Mouse (Mus musculus): ENCODE measurements around the gene Hmgb1. TPM values are rescaled to one million over a fixed set of nuclear protein-coding genes. Genes with fewer than 3 reads are reported as not detected.

The Hmgb1 gene
- polyA plus RNA-seq, 1 experiment = 48.1 TPM

- Histone ChIP-seq H3K4me1 (ENCODE audit: control insufficient read depth, insufficient read depth, low read length) (no peaks in the 10 kb centered on the region), H3K27me3 (replicated peaks; ENCODE audit: control insufficient read depth, insufficient read depth, low read length) (no peaks in the 10 kb centered on the region), H3K4me3 (ENCODE audit: insufficient read depth, low read depth, low read length) (no peak overlapping the region), H3K36me3 (ENCODE audit: control insufficient read depth, insufficient read depth, low read length) (no peaks in the 10 kb centered on the region), H3K27ac (ENCODE audit: insufficient read depth, low read depth, low read length) (no peak overlapping the region)
- 17% methylated on average over 3 of the region's 3 CpGs for WGBS
- TF ChIP-seq CTCF (conservative IDR thresholded peaks at IDR 0.05; ENCODE audit: insufficient read depth, insufficient read length, low read depth, low read length) (no peak), POLR2A (IDR thresholded peaks at IDR 0.05; ENCODE audit: low read depth, low read length) (no peak)
- DNase-seq = no peak
These were observed 46.8 kb downstream of the Hmgb1 start for GRCm38 (mm10) chr5:149137447-149137846.

DNA sequence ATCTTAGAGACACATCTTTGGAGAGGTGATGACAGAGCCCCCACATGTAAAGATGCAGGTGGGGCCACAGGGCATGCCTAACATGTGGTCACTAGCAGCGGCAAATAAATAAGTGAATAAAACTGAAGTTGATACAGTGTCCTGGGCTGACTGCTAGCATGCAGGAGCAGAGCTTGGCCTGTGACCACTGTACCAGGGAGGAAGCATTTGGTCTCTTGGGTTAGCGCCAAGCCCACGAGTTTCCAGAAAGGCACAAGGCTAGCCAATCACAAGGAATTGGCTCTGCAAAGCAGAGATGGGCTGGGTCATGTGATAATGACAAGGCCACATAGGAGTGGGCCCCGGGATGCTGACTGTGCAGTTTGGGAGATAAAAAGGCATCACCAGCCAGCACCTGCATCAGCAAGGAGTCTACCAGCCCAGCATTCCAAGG, 47.3 kb downstream of the Hmgb1 start:
- 41% methylated on average over 4 of the region's 4 CpGs for WGBS
- DNase-seq = peak; percentile 72
- Histone ChIP-seq H3K4me3 (ENCODE audit: insufficient read depth, low read depth, low read length) (no peak overlapping the region), H3K4me1 (ENCODE audit: control insufficient read depth, insufficient read depth, low read length) (no peaks in the 10 kb centered on the region), H3K27ac (ENCODE audit: insufficient read depth, low read depth, low read length) (no peak overlapping the region), H3K36me3 (ENCODE audit: control insufficient read depth, insufficient read depth, low read length) (no peaks in the 10 kb centered on the region), H3K27me3 (replicated peaks; ENCODE audit: control insufficient read depth, insufficient read depth, low read length) (no peaks in the 10 kb centered on the region)
- TF ChIP-seq POLR2A (IDR thresholded peaks at IDR 0.05; ENCODE audit: low read depth, low read length) = no peak
- TF ChIP-seq CTCF (conservative IDR thresholded peaks at IDR 0.05; ENCODE audit: insufficient read depth, insufficient read length, low read depth, low read length) = no peak

DNA sequence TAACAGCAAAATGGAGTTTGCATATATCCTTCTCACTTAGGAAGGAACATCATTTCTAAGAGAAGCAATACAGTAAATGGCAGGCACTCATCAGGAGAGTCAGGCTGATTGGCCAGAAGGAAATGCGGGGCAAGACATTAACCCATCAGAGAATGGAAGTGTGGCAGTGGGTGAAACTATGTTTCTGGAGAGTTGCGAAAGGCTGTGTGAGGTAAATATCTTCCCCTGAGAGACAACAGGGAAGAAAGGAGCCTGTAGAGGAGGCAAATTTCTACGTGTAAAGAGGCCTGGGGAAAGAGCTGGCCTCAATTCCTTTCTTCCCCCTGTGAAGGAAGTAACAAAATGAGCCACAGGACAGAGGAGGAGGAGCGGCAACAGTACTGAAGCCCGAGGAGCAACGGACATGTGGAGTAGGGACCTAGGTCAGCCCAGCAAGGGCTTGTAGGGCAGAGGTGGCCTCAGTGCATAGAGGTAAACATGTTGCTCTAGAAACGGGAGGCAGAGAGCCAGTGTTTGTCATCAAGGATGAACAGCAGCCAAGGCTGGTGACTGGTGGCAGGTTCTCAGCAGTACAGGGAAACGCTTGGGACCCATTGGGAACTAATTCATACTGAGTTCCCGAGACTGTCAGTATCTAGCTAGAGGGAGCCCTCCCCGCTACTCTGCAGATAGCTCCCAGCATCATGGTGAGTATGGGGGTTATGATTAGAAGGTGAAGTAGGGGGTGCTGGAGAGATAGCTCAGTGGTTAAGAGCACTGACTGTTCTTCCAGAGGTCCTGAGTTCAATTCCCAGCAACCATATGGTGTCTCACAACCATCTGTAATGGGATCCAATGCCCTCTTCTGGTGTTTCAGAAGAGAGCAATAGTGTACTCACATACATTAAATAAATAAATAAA, 48.6 kb downstream of the Hmgb1 start:
- no peak for DNase-seq
- Histone ChIP-seq H3K27me3 (replicated peaks; ENCODE audit: control insufficient read depth, insufficient read depth, low read length) (no peaks in the 10 kb centered on the region), H3K27ac (ENCODE audit: insufficient read depth, low read depth, low read length) (no peak overlapping the region), H3K4me1 (ENCODE audit: control insufficient read depth, insufficient read depth, low read length) (no peaks in the 10 kb centered on the region), H3K36me3 (ENCODE audit: control insufficient read depth, insufficient read depth, low read length) (no peaks in the 10 kb centered on the region), H3K4me3 (ENCODE audit: insufficient read depth, low read depth, low read length) (no peak overlapping the region)
- 94% methylated on average over 10 of the region's 10 CpGs for WGBS
- TF ChIP-seq POLR2A (IDR thresholded peaks at IDR 0.05; ENCODE audit: low read depth, low read length) (no peak), CTCF (conservative IDR thresholded peaks at IDR 0.05; ENCODE audit: insufficient read depth, insufficient read length, low read depth, low read length) (no peak; the same call in 1 of the 2 replicates)

DNA sequence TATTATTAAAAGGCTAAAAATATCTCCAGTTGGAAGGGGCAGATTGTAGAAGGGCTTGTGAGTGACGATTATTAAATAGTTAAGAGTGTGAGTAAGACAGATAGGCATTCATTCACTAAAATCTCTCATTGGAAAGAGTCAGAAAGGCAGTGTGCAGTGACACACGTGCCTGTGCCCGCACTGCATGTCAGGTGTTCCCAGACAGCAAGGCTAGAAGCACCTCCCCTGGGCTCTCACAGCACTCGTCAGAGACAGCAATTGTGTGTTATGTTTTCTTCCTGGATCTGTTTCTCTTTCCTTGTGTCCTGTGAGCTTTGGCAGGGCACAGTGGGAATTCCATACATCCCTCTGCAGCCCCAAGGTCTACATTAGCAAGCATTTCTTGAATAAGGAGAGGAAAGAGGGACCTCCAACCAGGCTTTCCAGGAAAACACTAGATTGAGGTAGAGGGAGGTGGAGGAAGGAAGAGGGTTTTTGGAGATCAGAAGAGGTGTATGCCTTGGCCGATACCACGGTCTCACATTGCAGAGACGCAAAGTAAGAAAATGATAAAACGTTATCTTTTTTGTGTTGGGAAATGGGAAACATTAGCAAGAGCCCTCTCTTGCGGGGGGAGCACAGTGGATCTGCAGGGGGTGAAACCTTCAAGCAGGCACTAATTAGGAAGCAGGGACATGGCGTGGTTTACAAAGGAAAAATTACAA, 49.4 kb downstream of the Hmgb1 start:
- no peak overlapping the region for H3K27ac ChIP-seq (ENCODE audit: insufficient read depth, low read depth, low read length)
- H3K4me3 ChIP-seq (ENCODE audit: insufficient read depth, low read depth, low read length) = no peak overlapping the region
- no peaks in the 10 kb centered on the region for H3K27me3 ChIP-seq (replicated peaks; ENCODE audit: control insufficient read depth, insufficient read depth, low read length)
- no peak for DNase-seq
- no peaks in the 10 kb centered on the region for H3K4me1 ChIP-seq (ENCODE audit: control insufficient read depth, insufficient read depth, low read length)
- WGBS = 79% methylated on average over 10 of the region's 10 CpGs
- TF ChIP-seq POLR2A (IDR thresholded peaks at IDR 0.05; ENCODE audit: low read depth, low read length) (no peak), CTCF (conservative IDR thresholded peaks at IDR 0.05; ENCODE audit: insufficient read depth, insufficient read length, low read depth, low read length) (no peak)
- no peaks in the 10 kb centered on the region for H3K36me3 ChIP-seq (ENCODE audit: control insufficient read depth, insufficient read depth, low read length)

DNA sequence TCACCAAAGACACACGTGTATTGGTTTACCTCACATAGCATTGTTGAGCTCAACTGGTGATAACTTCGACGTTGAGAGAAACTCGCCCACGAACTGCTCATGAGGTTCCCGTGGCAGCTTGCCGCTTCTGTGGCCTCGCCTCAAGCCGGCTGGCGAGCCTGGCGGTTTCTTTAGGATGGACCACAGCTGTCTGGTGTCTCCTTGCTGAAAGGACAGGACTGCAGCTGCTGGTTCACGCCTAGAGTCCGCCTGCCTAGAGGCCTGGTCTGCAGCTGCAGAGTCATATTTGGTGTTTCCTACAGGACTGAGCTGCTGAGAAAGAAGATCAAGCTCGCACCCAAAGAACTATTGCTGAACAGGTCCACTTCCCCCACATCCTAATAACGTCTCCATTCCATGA, 55.8 kb downstream of the Hmgb1 start:
- DNase-seq = no peak
- no peaks in the 10 kb centered on the region for H3K4me1 ChIP-seq (ENCODE audit: control insufficient read depth, insufficient read depth, low read length)
- no peak overlapping the region for H3K27ac ChIP-seq (ENCODE audit: insufficient read depth, low read depth, low read length)
- 66% methylated on average over 15 of the region's 15 CpGs for WGBS
- TF ChIP-seq CTCF (conservative IDR thresholded peaks at IDR 0.05; ENCODE audit: insufficient read depth, insufficient read length, low read depth, low read length) = no peak
- TF ChIP-seq POLR2A (IDR thresholded peaks at IDR 0.05; ENCODE audit: low read depth, low read length) = no peak
- no peak overlapping the region for H3K4me3 ChIP-seq (ENCODE audit: insufficient read depth, low read depth, low read length)
- H3K36me3 ChIP-seq (ENCODE audit: control insufficient read depth, insufficient read depth, low read length) = no peaks in the 10 kb centered on the region
- no peaks in the 10 kb centered on the region for H3K27me3 ChIP-seq (replicated peaks; ENCODE audit: control insufficient read depth, insufficient read depth, low read length)

- TF ChIP-seq POLR2A (IDR thresholded peaks at IDR 0.05; ENCODE audit: low read depth, low read length) (no peak), CTCF (conservative IDR thresholded peaks at IDR 0.05; ENCODE audit: insufficient read depth, insufficient read length, low read depth, low read length) (no peak)
- Histone ChIP-seq H3K27ac (ENCODE audit: insufficient read depth, low read depth, low read length) (no peak overlapping the region), H3K4me3 (ENCODE audit: insufficient read depth, low read depth, low read length) (no peak overlapping the region), H3K4me1 (ENCODE audit: control insufficient read depth, insufficient read depth, low read length) (no peaks in the 10 kb centered on the region), H3K27me3 (replicated peaks; ENCODE audit: control insufficient read depth, insufficient read depth, low read length) (no peaks in the 10 kb centered on the region), H3K36me3 (ENCODE audit: control insufficient read depth, insufficient read depth, low read length) (no peaks in the 10 kb centered on the region)
- WGBS = 94% methylated on average over 6 of the region's 6 CpGs
- DNase-seq = no peak
These were observed 60.5 kb downstream of the Hmgb1 start for GRCm38 (mm10) chr5:149123795-149124194.

DNA sequence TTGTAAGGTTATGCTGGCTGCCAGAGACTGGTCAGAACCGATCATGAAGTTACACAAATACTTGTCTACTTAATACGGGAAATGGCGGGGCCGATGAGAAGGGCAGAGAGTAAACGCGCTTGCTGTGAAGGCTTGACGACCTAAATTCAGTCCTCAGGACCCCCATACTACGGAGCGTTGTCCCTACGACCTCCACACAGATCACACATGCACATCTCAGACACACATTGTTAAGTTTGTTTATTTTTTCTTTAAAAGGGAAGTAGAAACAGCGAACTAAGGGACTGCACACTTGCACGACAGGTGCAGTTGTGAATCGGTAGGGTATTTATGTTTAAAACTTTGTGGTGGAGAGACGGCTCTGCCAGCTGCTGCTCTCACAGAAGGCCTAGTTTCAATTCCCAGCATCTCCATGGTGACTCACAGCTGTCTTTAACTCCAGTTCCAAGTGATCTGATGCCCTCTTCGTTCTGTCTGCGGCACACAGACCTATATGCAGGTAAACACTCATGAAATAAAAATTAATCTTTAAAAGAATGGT, 64.9 kb downstream of the Hmgb1 start:
- no peak for TF ChIP-seq POLR2A (IDR thresholded peaks at IDR 0.05; ENCODE audit: low read depth, low read length)
- no peak for TF ChIP-seq CTCF (conservative IDR thresholded peaks at IDR 0.05; ENCODE audit: insufficient read depth, insufficient read length, low read depth, low read length)
- 78% methylated on average over 16 of the region's 16 CpGs for whole genome bisulfite sequencing
- DNase-seq = no peak

More for the DNA sequence above, 64.9 kb downstream of the Hmgb1 start:
- H3K36me3 ChIP-seq (ENCODE audit: control insufficient read depth, insufficient read depth, low read length) = no peaks in the 10 kb centered on the region
- H3K27ac ChIP-seq (ENCODE audit: insufficient read depth, low read depth, low read length) = no peak overlapping the region
- no peaks in the 10 kb centered on the region for H3K4me1 ChIP-seq (ENCODE audit: control insufficient read depth, insufficient read depth, low read length)
- H3K4me3 ChIP-seq (ENCODE audit: insufficient read depth, low read depth, low read length) = no peak overlapping the region
- H3K27me3 ChIP-seq (replicated peaks; ENCODE audit: control insufficient read depth, insufficient read depth, low read length) = no peaks in the 10 kb centered on the region

Data from kidney, adult 2 months (tissue).